Mouse (Mus musculus): ENCODE data around the gene Grcc10. TPM values are rescaled to one million over a fixed set of nuclear protein-coding genes. Genes with fewer than 3 reads are reported as not detected.

Gene Grcc10
- polyA plus RNA-seq, 1 experiment from 2014 or later: 406 TPM

GRCm38 (mm10) chr6:124769101-124769765 lies 28.1 kb upstream of the Grcc10 start, which contains the start of gene Eno2:
TSS of gene Eno2 (minus strand) at chr6:124769673.
- H3K27me3 ChIP-seq: peaks cover 19% of the 10 kb centered on the region
- ATAC-seq (ENCODE audit: borderline replicate concordance, extremely low read depth, low FRiP score, low TSS enrichment): peak; percentile 77; the same call in 1 of the 2 replicates
- H3K9me3 ChIP-seq: no peaks in the 10 kb centered on the region
- peaks cover 21% of the 10 kb centered on the region for H3K4me1 ChIP-seq
- peak within 1 kb of the TSS; percentile 58 for H3K9ac ChIP-seq
- WGBS: under 1% methylated on average over 53 of the region's 54 CpGs
- no peak within 1 kb of the TSS for H3K27ac ChIP-seq
- no peaks in the 10 kb centered on the region for H3K36me3 ChIP-seq
- peak within 1 kb of the TSS; percentile 49 for H3K4me3 ChIP-seq
- H3K4me2 ChIP-seq: peak within 1 kb of the TSS; percentile 97

DNA sequence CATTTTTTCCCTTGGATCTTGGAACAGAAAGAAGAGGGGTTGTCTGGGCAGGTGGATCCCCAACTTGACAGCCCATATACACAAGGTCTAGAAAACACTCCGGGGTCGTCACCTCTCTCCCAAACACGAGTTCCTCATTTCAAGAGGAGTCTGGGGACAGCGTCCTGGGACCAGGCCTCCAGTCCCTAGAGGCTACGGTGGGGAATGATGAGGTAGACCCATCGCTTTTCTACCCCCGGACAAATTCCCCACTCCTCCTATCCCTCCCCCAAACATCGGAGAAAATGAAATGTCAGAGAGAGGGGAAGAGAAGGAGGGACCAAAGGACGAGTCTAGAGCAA lies 27.5 kb upstream of the Grcc10 start:
- Histone ChIP-seq H3K9ac (no peak overlapping the region), H3K36me3 (no peaks in the 10 kb centered on the region), H3K27ac (no peak overlapping the region), H3K4me1 (peaks cover 21% of the 10 kb centered on the region), H3K4me3 (peak overlapping the region; percentile 49), H3K4me2 (peak overlapping the region; percentile 97), H3K9me3 (no peaks in the 10 kb centered on the region), H3K27me3 (peaks cover 19% of the 10 kb centered on the region)
- WGBS: 3% methylated on average over 9 of the region's 9 CpGs
- ATAC-seq (ENCODE audit: borderline replicate concordance, extremely low read depth, low FRiP score, low TSS enrichment): no peak

DNA sequence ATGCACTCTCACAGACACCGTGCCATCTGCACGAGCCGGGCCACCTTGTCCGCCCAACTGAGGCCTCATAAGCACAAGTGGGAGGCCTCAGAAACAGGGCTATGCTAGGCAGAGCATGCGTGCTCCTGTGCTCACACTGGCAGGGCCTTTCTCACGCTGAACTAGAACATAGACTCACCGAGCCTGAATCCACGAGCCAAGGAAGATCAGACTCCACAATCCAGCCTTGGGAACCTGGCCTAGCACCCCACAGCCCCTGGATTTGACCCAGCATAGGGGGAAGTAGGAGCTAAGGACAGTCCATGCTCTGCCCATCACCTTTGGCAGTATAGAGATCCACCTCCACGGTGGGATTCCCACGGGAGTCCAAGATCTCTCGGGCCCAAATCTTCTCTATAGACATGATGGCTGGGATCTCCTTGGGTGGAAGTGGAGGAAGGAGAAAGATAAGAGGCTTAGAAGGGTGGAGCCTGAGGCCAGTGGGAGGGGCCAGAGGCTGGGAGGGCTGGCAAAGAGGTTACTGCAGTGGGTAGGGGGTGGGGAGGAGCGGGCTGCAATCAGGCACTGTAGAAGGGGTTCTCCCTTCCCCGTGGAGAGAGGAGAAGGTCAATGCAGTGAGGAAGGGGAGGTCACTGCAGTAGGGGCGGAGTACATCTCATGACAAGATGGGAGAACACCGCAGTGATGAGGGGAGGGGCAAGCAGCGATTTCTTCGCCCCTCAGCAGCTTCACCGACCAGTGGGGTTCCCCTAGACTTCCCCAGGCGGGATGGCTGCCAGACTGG lies 26.9 kb upstream of the Grcc10 start:
- Histone ChIP-seq H3K36me3 (no peaks in the 10 kb centered on the region), H3K4me2 (peak overlapping the region; percentile 97), H3K27me3 (peaks cover 22% of the 10 kb centered on the region), H3K9me3 (no peaks in the 10 kb centered on the region), H3K9ac (no peak overlapping the region), H3K27ac (no peak overlapping the region), H3K4me3 (peak overlapping the region; percentile 49), H3K4me1 (peaks cover 21% of the 10 kb centered on the region)
- peak; percentile 25; the same call in 1 of the 2 replicates for ATAC-seq (ENCODE audit: borderline replicate concordance, extremely low read depth, low FRiP score, low TSS enrichment)
- 28% methylated on average over 19 of the region's 19 CpGs for WGBS

DNA sequence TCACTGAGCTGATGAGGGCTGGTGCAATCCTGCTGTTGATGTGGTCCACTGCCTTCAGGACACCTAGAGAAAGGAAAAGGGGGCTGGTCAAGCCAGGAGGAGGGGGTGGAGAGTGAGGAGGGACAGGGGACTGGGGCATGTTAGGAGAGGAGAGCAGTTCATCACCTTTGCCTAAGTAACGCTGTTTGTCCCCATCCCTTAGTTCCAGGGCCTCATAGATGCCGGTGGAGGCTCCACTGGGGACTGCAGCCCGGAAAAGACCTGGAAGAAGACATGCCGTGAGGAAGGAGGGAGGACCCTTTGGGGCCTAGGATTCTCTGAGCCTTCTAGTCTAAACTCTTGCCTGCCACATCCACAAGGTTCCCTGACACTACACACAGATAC lies 26.4 kb upstream of the Grcc10 start:
- H3K9me3 ChIP-seq: no peaks in the 10 kb centered on the region
- WGBS: 48% methylated on average over 4 of the region's 4 CpGs
- no peak for ATAC-seq (ENCODE audit: borderline replicate concordance, extremely low read depth, low FRiP score, low TSS enrichment)
- peaks cover 21% of the 10 kb centered on the region for H3K4me1 ChIP-seq
- no peaks in the 10 kb centered on the region for H3K36me3 ChIP-seq
- no peak overlapping the region for H3K27ac ChIP-seq
- H3K4me3 ChIP-seq: no peak overlapping the region
- no peak overlapping the region for H3K9ac ChIP-seq
- H3K27me3 ChIP-seq: peaks cover 22% of the 10 kb centered on the region
- H3K4me2 ChIP-seq: 0 out of 2 replicates have a peak overlapping the region, but pooled peaks have one; percentile 97

DNA sequence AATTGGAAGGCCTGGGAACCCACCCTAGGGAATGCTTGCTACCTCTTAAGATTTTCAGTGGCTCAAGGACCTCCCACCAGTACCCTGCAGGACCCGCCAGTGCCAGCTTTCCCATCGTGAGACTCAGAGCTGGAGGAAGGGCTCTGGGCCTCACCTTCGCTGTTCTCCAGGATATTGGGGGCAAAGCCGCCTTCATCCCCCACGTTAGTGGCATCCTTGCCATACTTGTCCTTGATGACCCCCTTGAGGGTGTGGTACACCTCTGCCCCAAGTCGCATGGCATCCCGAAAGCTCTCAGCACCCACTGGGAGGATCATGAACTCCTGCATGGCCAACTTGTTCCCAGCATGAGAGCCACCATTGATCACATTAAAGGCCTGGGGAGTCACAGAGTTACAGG lies 24.8 kb upstream of the Grcc10 start:
- Histone ChIP-seq H3K4me1 (peaks cover 21% of the 10 kb centered on the region), H3K9ac (no peak overlapping the region), H3K4me2 (no peak overlapping the region), H3K4me3 (no peak overlapping the region), H3K27me3 (peaks cover 22% of the 10 kb centered on the region), H3K36me3 (no peaks in the 10 kb centered on the region), H3K9me3 (no peaks in the 10 kb centered on the region), H3K27ac (no peak overlapping the region)
- no peak for ATAC-seq (ENCODE audit: borderline replicate concordance, extremely low read depth, low FRiP score, low TSS enrichment)
- 85% methylated on average over 7 of the region's 7 CpGs for WGBS

DNA sequence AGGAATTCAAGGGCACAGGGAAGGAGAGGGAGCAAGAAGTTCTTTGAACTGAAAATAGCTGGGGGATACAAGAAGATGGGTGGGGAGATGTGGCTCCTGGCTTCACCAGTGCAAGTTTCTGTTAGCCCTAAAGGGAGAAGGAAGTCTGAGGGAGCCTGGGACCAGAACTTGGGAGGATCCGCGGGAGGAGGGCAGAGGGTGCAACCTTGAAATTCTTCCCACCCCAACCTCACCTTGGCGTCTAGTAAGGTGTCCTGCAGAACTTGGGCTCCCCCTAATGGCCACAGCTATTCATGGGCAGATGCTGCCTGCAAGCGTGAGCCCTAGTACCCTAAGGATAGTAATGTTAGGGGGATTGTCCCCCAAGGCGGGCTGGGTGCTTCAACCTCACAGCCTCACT lies 18.1 kb upstream of the Grcc10 start:
- Histone ChIP-seq H3K4me1 (peaks cover 39% of the 10 kb centered on the region), H3K4me2 (peak overlapping the region; percentile 79), H3K9ac (peak overlapping the region; percentile 92; the same call in 1 of the 2 replicates), H3K27ac (peak overlapping the region; percentile 99), H3K9me3 (no peaks in the 10 kb centered on the region), H3K27me3 (peaks cover 3% of the 10 kb centered on the region; the same call in 1 of the 2 replicates), H3K36me3 (no peaks in the 10 kb centered on the region), H3K4me3 (peak overlapping the region; percentile 11)
- WGBS: 5% methylated on average over 5 of the region's 5 CpGs
- ATAC-seq (ENCODE audit: borderline replicate concordance, extremely low read depth, low FRiP score, low TSS enrichment): no peak

- Histone ChIP-seq H3K9me3 (no peaks in the 10 kb centered on the region), H3K36me3 (no peaks in the 10 kb centered on the region), H3K27ac (peak overlapping the region; percentile 99), H3K4me3 (peak overlapping the region; percentile 86), H3K4me2 (peak overlapping the region; percentile 79), H3K9ac (peak overlapping the region; percentile 92; the same call in 1 of the 2 replicates), H3K27me3 (peaks cover 3% of the 10 kb centered on the region; the same call in 1 of the 2 replicates), H3K4me1 (peaks cover 43% of the 10 kb centered on the region)
- ATAC-seq (ENCODE audit: borderline replicate concordance, extremely low read depth, low FRiP score, low TSS enrichment): no peak
- 52% methylated on average over 2 of the region's 2 CpGs for WGBS
These were observed 17.7 kb upstream of the Grcc10 start for GRCm38 (mm10) chr6:124758849-124759232.

- H3K36me3 ChIP-seq: 0 out of 2 replicates have a peak, but pooled peaks cover 1% of the 10 kb centered on the region
- H3K4me3 ChIP-seq: peak overlapping the region; percentile 86
- WGBS: 19% methylated on average over 5 of the region's 5 CpGs
- H3K4me2 ChIP-seq: peak overlapping the region; percentile 79
- H3K9ac ChIP-seq: peak overlapping the region; percentile 92
- peak overlapping the region; percentile 99 for H3K27ac ChIP-seq
- H3K4me1 ChIP-seq: peaks cover 49% of the 10 kb centered on the region
- no peaks in the 10 kb centered on the region for H3K27me3 ChIP-seq
- peak; percentile 50; the same call in 1 of the 2 replicates for ATAC-seq (ENCODE audit: borderline replicate concordance, extremely low read depth, low FRiP score, low TSS enrichment)
- no peaks in the 10 kb centered on the region for H3K9me3 ChIP-seq
These were observed 17.0 kb upstream of the Grcc10 start for GRCm38 (mm10) chr6:124757909-124758848.

DNA sequence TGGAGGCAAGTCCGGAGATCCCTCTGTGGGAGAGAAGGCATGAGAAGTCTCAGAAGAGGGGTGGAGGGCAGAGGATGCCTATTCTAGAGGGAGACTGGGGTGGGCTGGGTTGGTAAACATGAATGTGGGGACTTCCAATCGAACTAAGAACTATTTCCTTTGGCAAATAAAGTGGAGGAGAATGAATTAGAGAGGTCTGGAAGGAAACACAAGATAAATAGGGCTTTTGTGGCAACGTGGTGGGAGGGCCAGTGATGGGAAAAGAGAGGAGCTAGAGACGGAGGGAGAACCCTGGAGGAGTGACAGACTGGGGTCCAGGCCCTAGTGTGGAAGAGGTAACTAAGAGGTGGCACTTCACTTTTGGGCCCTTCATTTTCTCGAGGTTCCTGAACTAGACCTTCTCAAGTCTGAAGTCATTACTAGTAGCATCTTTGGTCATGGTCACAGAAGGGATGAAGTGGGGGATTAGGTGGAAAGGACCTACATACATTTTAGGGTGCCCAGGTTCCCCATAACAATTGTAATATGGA lies 16.2 kb upstream of the Grcc10 start:
- Histone ChIP-seq H3K27me3 (no peaks in the 10 kb centered on the region), H3K9ac (peak overlapping the region; percentile 92), H3K27ac (peak overlapping the region; percentile 99), H3K4me3 (peak overlapping the region; percentile 86), H3K9me3 (no peaks in the 10 kb centered on the region), H3K4me2 (peak overlapping the region; percentile 79), H3K36me3 (0 out of 2 replicates have a peak, but pooled peaks cover 4% of the 10 kb centered on the region), H3K4me1 (peaks cover 49% of the 10 kb centered on the region)
- no peak for ATAC-seq (ENCODE audit: borderline replicate concordance, extremely low read depth, low FRiP score, low TSS enrichment)
- WGBS: 5% methylated on average over 5 of the region's 5 CpGs

DNA sequence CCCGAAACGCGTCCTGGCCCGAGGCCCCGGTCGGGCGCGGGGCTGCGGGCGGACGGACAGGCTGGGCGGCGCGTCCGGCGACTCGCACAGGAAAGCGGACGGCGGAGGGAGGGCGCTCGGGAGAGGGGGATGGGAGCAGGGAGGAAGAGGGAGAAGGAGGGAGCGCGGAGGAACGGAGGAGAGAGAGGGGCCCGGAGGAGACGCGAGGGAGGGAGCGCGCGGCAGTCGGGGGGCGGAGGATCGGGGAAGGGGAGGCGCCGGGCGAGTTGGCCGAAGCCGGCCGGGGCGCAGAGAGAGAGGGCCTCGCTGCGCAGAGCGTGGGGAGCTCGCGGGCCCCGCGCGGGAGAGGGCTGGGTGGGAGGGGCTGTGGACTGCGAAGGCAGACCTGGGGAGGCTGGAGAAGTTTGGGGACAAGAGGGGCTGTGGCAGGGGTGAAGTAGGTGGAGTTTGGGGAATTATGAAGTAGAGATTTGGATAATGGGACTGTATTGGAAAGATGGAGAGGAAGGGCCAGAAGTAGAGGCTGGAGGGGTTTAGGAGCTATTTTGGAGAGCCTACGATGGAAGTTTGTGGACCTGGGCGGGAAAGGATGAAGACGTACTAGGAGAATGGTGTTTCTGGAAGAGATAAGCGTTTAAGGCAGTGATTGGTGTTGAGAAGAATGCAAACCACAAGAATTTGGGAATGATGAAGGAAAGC lies 15.6 kb upstream of the Grcc10 start:
- Histone ChIP-seq H3K4me1 (peaks cover 49% of the 10 kb centered on the region), H3K27me3 (no peaks in the 10 kb centered on the region), H3K36me3 (0 out of 2 replicates have a peak, but pooled peaks cover 4% of the 10 kb centered on the region), H3K9ac (peak overlapping the region; percentile 92), H3K27ac (peak overlapping the region; percentile 99), H3K4me2 (peak overlapping the region; percentile 79), H3K4me3 (peak overlapping the region; percentile 86), H3K9me3 (no peaks in the 10 kb centered on the region)
- WGBS: 2% methylated on average over 44 of the region's 54 CpGs
- peak; percentile 79 for ATAC-seq (ENCODE audit: borderline replicate concordance, extremely low read depth, low FRiP score, low TSS enrichment)

All from lung, embryonic 15.5 days (tissue).